22 mouse cellular contexts compared by ENCODE assay signal in genomic region chr14:76789376-76789775, GRCm38 (mm10).
DNase-seq lines count a peak whose midpoint lies in the region; ATAC-seq and TF ChIP-seq lines count a peak whose summit lies in the region.
"Had no signal": no experiment of that assay in that cellular context is flagged by ENCODE, and none has a peak within 500 bp of the region (broad histone marks: within the 10 kb centered on the region; RNA-seq: fewer than 3 reads in every experiment).

No protein-coding gene starts in this region.

- no peak overlapping the region for H3K4me2 ChIP-seq in embryonic facial prominence, embryonic 13.5 days
- H3K4me2 ChIP-seq in heart, embryonic 14.5 days (ENCODE audit: low read length), result no peak overlapping the region
- H3K4me2 ChIP-seq: forebrain, embryonic 12.5 days; liver, embryonic 15.5 days had no signal

- no peaks in the 10 kb centered on the region for H3K36me3 ChIP-seq in embryonic facial prominence, embryonic 13.5 days
- H3K36me3 ChIP-seq in embryonic facial prominence, embryonic 10.5 days (replicated peaks), result no peaks in the 10 kb centered on the region
- H3K36me3 ChIP-seq in heart, embryonic 14.5 days (ENCODE audit: control insufficient read depth, insufficient read depth, low read length), result no peaks in the 10 kb centered on the region
- H3K36me3 ChIP-seq: forebrain, embryonic 12.5 days; hindbrain, embryonic 10.5 days; liver, embryonic 15.5 days; midbrain, embryonic 10.5 days had no signal

- no peaks in the 10 kb centered on the region for H3K27me3 ChIP-seq in embryonic facial prominence, embryonic 13.5 days
- peaks cover 5% of the 10 kb centered on the region; the same call in 1 of the 2 replicates for H3K27me3 ChIP-seq in embryonic facial prominence, embryonic 10.5 days (replicated peaks; ENCODE audit: low read depth, poor library complexity, severe bottlenecking)
- H3K27me3 ChIP-seq in heart, embryonic 14.5 days (ENCODE audit: control insufficient read depth, insufficient read depth, low read length), result no peaks in the 10 kb centered on the region; the same call in 1 of the 2 replicates
- H3K27me3 ChIP-seq: forebrain, embryonic 12.5 days; liver, embryonic 15.5 days had no signal

- peaks cover 27% of the 10 kb centered on the region for H3K4me1 ChIP-seq in embryonic facial prominence, embryonic 13.5 days
- peaks cover 28% of the 10 kb centered on the region for H3K4me1 ChIP-seq in embryonic facial prominence, embryonic 10.5 days
- peaks cover 12 to 26% of the 10 kb centered on the region in 2 experiments for H3K4me1 ChIP-seq in heart, embryonic 14.5 days (ENCODE audit: control insufficient read depth in 2 of 2, insufficient read depth in 2 of 2, low read length in 2 of 2)

- H3K9ac ChIP-seq in embryonic facial prominence, embryonic 13.5 days, result no peak overlapping the region
- H3K9ac ChIP-seq in heart, embryonic 14.5 days (ENCODE audit: low read length), result no peak overlapping the region
- H3K9ac ChIP-seq: forebrain, embryonic 12.5 days; liver, embryonic 15.5 days had no signal

- 60% methylated on average over 7 of the region's 7 CpGs for WGBS in embryonic facial prominence, embryonic 13.5 days
- 72% methylated on average over 7 of the region's 7 CpGs for WGBS in embryonic facial prominence, embryonic 10.5 days
- 14% methylated on average over 7 of the region's 7 CpGs for WGBS in heart, embryonic 14.5 days

- no peaks in the 10 kb centered on the region for H3K9me3 ChIP-seq in embryonic facial prominence, embryonic 13.5 days
- no peaks in the 10 kb centered on the region for H3K9me3 ChIP-seq in embryonic facial prominence, embryonic 10.5 days
- H3K9me3 ChIP-seq in heart, embryonic 14.5 days (ENCODE audit: control insufficient read depth, low read length), result no peaks in the 10 kb centered on the region
- H3K9me3 ChIP-seq: forebrain, embryonic 12.5 days; hindbrain, embryonic 10.5 days; liver, embryonic 15.5 days; midbrain, embryonic 10.5 days had no signal

- no peak for TF ChIP-seq CTCF in left cerebral cortex, adult 2 months (IDR thresholded peaks at IDR 0.05)

- H3K27ac ChIP-seq in embryonic facial prominence, embryonic 13.5 days, result 0 out of 2 replicates have a peak overlapping the region, but pooled peaks have one; percentile 22
- no peak overlapping the region for H3K27ac ChIP-seq in embryonic facial prominence, embryonic 10.5 days (replicated peaks)
- H3K27ac ChIP-seq in heart, embryonic 14.5 days (replicated peaks in 1 of 2; ENCODE audit: control insufficient read depth in 1 of 2, insufficient read depth in 1 of 2, low read depth in 2 of 2, low read length in 2 of 2), result peak overlapping the region; percentile 52 to 56; a peak in 3 of 4 replicates
- no peak overlapping the region for H3K27ac ChIP-seq in left cerebral cortex, adult 2 months
- H3K27ac ChIP-seq: forebrain, embryonic 12.5 days; hindbrain, embryonic 10.5 days; liver, embryonic 15.5 days; macrophage; midbrain, embryonic 10.5 days had no signal

- intact Hi-C loops in left cerebral cortex, adult 2 months (cut with DNase I), result no loop called here

- no peak for ATAC-seq in embryonic facial prominence, embryonic 13.5 days (ENCODE audit: insufficient number of reproducible peaks, insufficient read depth, low FRiP score, low TSS enrichment, low read depth)
- no peak for ATAC-seq in heart, embryonic 14.5 days (ENCODE audit: insufficient number of reproducible peaks, insufficient read depth, low FRiP score, low read depth)

- DNase-seq in embryonic facial prominence, embryonic 10.5 days (ENCODE audit: low spot score), result no peak
- no peak for DNase-seq in heart, adult 18-20 months
- peak; percentile 53 for DNase-seq in 3T3-L1 (ENCODE audit: low read depth, low spot score)
- DNase-seq in adrenal gland, postnatal 10 days, result peak; percentile 27
- no peak for DNase-seq in left cerebral cortex, adult 2 months (ENCODE audit: extremely low spot score in 1 of 2, low spot score in 2 of 2)
- DNase-seq in spleen, postnatal 10 days (ENCODE audit: low spot score in 2 of 2), result no peak
- DNase-seq: cerebellum, adult 18-20 months; cerebellum, postnatal 25 days; embryo, embryonic 11 days; gastrocnemius, postnatal 10 days; kidney, adult 18-20 months; kidney, postnatal 10 days; retina, postnatal 1 day; right cerebral cortex, postnatal 4 days; thymus, postnatal 14 days had no signal

- H3K4me3 ChIP-seq in embryonic facial prominence, embryonic 13.5 days, result no peak overlapping the region
- H3K4me3 ChIP-seq in embryonic facial prominence, embryonic 10.5 days, result no peak overlapping the region
- no peak overlapping the region for H3K4me3 ChIP-seq in heart, embryonic 14.5 days (ENCODE audit: control insufficient read depth in 1 of 2, insufficient read depth in 1 of 2, low read depth in 1 of 2, low read length in 2 of 2)
- no peak overlapping the region for H3K4me3 ChIP-seq in left cerebral cortex, adult 2 months
- H3K4me3 ChIP-seq: forebrain, embryonic 12.5 days; hindbrain, embryonic 10.5 days; liver, embryonic 15.5 days; midbrain, embryonic 10.5 days had no signal

Comparison
In these comparisons a context has a peak if more than half of its experiments do, and no peak if none do; other contexts are left out.
1. H3K27ac ChIP-seq: peak in embryonic facial prominence, embryonic 13.5 days (single experiment) and heart, embryonic 14.5 days (2 of 2); none in embryonic facial prominence, embryonic 10.5 days (single experiment) and left cerebral cortex, adult 2 months (single experiment).
2. DNase-seq: peak in 3T3-L1 (single experiment) and adrenal gland, postnatal 10 days (single experiment); none in embryonic facial prominence, embryonic 10.5 days (single experiment), heart, adult 18-20 months (0 of 2), left cerebral cortex, adult 2 months (0 of 2) and spleen, postnatal 10 days (0 of 2).